Mouse (Mus musculus) lung, postnatal 0 days (tissue): ENCODE measurements at regions not wholly inside any gene's neighbourhood (a gene's known extent, or its start where the extent isn't known, plus 50 kb on each side); places are given as distances from the start of the nearest gene placed in this dataset.

Source experiments
- CTCF ChIP-seq: IDR thresholded peaks from 2 replicates; pipeline ENCODE4 v1.5.1; 2016; ENCODE audit warnings: antibody characterized with exemption, mild to moderate bottlenecking
- EP300 ChIP-seq: IDR thresholded peaks from 2 replicates; pipeline ENCODE4 v1.6.1; 2016; ENCODE audit warnings: antibody characterized with exemption, mild to moderate bottlenecking, control low read depth

DNA sequence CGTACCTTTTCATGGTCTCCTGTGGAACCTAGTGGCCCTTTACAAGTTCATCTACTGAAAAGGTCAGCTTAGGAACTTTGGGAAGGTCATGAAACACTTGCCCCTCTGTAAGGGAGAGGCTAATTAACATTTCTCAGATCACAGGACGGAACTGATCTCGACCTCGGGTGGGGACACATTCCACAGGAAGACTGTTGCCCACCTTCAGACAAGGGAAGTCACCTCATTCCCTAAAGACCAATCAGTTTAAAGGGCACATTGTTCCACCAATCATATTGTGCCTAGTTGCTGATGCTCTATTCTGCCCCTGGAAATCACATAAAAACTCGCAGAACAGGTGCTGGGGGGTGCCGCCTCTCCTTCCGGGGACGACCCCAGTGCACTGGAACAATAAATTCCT lies 170.8 kb downstream of the Gm10260 start:
- TF ChIP-seq CTCF (no peak), EP300 (no peak)
